Mouse (Mus musculus): Measurements from ENCODE around the gene Padi2. TPM values are rescaled to one million over a fixed set of nuclear protein-coding genes. Genes with fewer than 3 reads are reported as not detected.

Gene Padi2
- polyA plus RNA-seq, 1 experiment from 2014 or later = 0.95 TPM

- no peaks in the 10 kb centered on the region for H3K36me3 ChIP-seq (ENCODE audit: control insufficient read depth, insufficient read depth, low read length)
- no peak overlapping the region for H3K4me2 ChIP-seq (ENCODE audit: low read depth, low read length)
- ATAC-seq (ENCODE audit: low read depth) = no peak
- H3K9me3 ChIP-seq (ENCODE audit: control insufficient read depth, low read length) = no peaks in the 10 kb centered on the region
- no peak overlapping the region for H3K27ac ChIP-seq (ENCODE audit: low read depth, low read length)
- no peaks in the 10 kb centered on the region for H3K4me1 ChIP-seq (ENCODE audit: control insufficient read depth, insufficient read depth, low read length)
- WGBS = 70% methylated on average over 11 of the region's 11 CpGs
- no peak overlapping the region for H3K9ac ChIP-seq (replicated peaks; ENCODE audit: low read depth, low read length)
- H3K4me3 ChIP-seq (ENCODE audit: low read depth, low read length) = no peak overlapping the region
- H3K27me3 ChIP-seq (ENCODE audit: control insufficient read depth, insufficient read depth, low read length) = no peaks in the 10 kb centered on the region
Observed at GRCm38 (mm10) chr4:140919974-140920836, 14.1 kb downstream of the Padi2 start.

DNA sequence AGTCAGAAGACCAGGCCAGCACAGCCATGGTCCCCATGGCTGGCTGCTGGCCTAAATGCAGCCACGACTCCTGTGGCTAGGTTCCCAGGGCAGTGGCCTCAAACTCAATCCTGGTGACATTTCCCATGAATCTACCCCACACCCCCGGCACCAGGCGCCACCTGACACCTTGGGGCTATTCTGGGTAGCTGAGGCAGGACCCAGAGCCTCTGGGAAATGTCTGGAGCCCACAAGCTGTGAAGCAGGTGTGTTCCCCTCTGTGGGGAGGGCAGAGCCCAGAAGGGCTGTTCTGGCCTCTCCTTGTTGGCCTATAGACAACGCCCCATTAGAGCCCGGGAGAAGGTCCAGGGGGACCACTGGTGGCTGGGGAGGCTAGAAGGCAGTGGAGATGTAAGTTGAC is 16.4 kb downstream of the Padi2 start:
- H3K4me3 ChIP-seq (ENCODE audit: low read depth, low read length) = no peak overlapping the region
- H3K27ac ChIP-seq (ENCODE audit: low read depth, low read length) = no peak overlapping the region
- H3K9me3 ChIP-seq (ENCODE audit: control insufficient read depth, low read length) = no peaks in the 10 kb centered on the region
- H3K4me2 ChIP-seq (ENCODE audit: low read depth, low read length) = no peak overlapping the region
- H3K27me3 ChIP-seq (ENCODE audit: control insufficient read depth, insufficient read depth, low read length) = no peaks in the 10 kb centered on the region
- H3K36me3 ChIP-seq (ENCODE audit: control insufficient read depth, insufficient read depth, low read length) = no peaks in the 10 kb centered on the region
- H3K4me1 ChIP-seq (ENCODE audit: control insufficient read depth, insufficient read depth, low read length) = no peaks in the 10 kb centered on the region
- no peak overlapping the region for H3K9ac ChIP-seq (replicated peaks; ENCODE audit: low read depth, low read length)
- 85% methylated on average over 5 of the region's 5 CpGs for WGBS
- no peak for ATAC-seq (ENCODE audit: low read depth)

- 87% methylated on average over 8 of the region's 8 CpGs for WGBS
- no peak overlapping the region for H3K9ac ChIP-seq (replicated peaks; ENCODE audit: low read depth, low read length)
- no peak overlapping the region for H3K4me2 ChIP-seq (ENCODE audit: low read depth, low read length)
- H3K9me3 ChIP-seq (ENCODE audit: control insufficient read depth, low read length) = no peaks in the 10 kb centered on the region
- H3K4me1 ChIP-seq (ENCODE audit: control insufficient read depth, insufficient read depth, low read length) = no peaks in the 10 kb centered on the region
- no peak overlapping the region for H3K4me3 ChIP-seq (ENCODE audit: low read depth, low read length)
- no peaks in the 10 kb centered on the region for H3K36me3 ChIP-seq (ENCODE audit: control insufficient read depth, insufficient read depth, low read length)
- ATAC-seq (ENCODE audit: low read depth) = no peak
- H3K27ac ChIP-seq (ENCODE audit: low read depth, low read length) = no peak overlapping the region
- H3K27me3 ChIP-seq (ENCODE audit: control insufficient read depth, insufficient read depth, low read length) = no peaks in the 10 kb centered on the region
Observed at GRCm38 (mm10) chr4:140925648-140926047, 19.5 kb downstream of the Padi2 start.

GRCm38 (mm10) chr4:140928349-140928748 is 22.2 kb downstream of the Padi2 start:
- Histone ChIP-seq H3K9ac (replicated peaks; ENCODE audit: low read depth, low read length) (no peak overlapping the region), H3K27me3 (ENCODE audit: control insufficient read depth, insufficient read depth, low read length) (no peaks in the 10 kb centered on the region), H3K4me1 (ENCODE audit: control insufficient read depth, insufficient read depth, low read length) (no peaks in the 10 kb centered on the region), H3K36me3 (ENCODE audit: control insufficient read depth, insufficient read depth, low read length) (no peaks in the 10 kb centered on the region), H3K9me3 (ENCODE audit: control insufficient read depth, low read length) (no peaks in the 10 kb centered on the region), H3K27ac (ENCODE audit: low read depth, low read length) (no peak overlapping the region), H3K4me2 (ENCODE audit: low read depth, low read length) (no peak overlapping the region), H3K4me3 (ENCODE audit: low read depth, low read length) (no peak overlapping the region)
- 90% methylated on average over 9 of the region's 9 CpGs for WGBS
- no peak for ATAC-seq (ENCODE audit: low read depth)

GRCm38 (mm10) chr4:140929745-140930144 is 23.6 kb downstream of the Padi2 start:
- H3K9me3 ChIP-seq (ENCODE audit: control insufficient read depth, low read length) = no peaks in the 10 kb centered on the region
- 57% methylated on average over 8 of the region's 8 CpGs for WGBS
- H3K4me3 ChIP-seq (ENCODE audit: low read depth, low read length) = no peak overlapping the region
- no peak overlapping the region for H3K27ac ChIP-seq (ENCODE audit: low read depth, low read length)
- ATAC-seq (ENCODE audit: low read depth) = peak; percentile 44; the same call in 1 of the 2 replicates
- H3K27me3 ChIP-seq (ENCODE audit: control insufficient read depth, insufficient read depth, low read length) = no peaks in the 10 kb centered on the region
- no peaks in the 10 kb centered on the region for H3K4me1 ChIP-seq (ENCODE audit: control insufficient read depth, insufficient read depth, low read length)
- no peak overlapping the region for H3K9ac ChIP-seq (replicated peaks; ENCODE audit: low read depth, low read length)
- H3K36me3 ChIP-seq (ENCODE audit: control insufficient read depth, insufficient read depth, low read length) = no peaks in the 10 kb centered on the region
- H3K4me2 ChIP-seq (ENCODE audit: low read depth, low read length) = no peak overlapping the region

DNA sequence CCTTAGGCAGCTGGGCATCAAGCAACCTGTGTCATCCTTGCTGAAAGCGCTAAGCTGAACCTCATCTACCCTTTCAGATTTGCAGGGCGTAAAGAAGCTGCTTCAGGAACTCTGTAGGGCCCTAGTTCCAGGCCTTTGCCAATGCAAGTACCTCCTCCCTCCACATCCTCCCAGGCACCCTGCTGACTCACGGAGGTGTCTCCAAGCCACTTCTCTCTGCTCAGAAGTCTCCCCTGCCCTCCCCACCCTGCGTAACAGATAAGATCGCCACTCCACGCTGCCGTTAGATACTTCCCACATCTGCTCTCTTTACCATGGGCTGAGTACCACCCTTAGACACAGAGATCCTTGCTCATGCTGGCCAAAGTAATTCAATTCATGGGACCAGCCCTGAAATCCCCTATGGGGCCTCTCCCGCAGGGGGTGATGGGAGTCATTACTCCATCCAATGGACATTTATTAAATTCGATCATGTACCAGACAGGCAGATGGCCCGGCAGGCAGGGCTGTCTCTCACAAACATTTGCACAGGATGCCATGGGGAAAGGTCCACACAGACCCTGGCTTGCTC is 24.8 kb downstream of the Padi2 start:
- no peak for ATAC-seq (ENCODE audit: low read depth)
- H3K4me1 ChIP-seq (ENCODE audit: control insufficient read depth, insufficient read depth, low read length) = no peaks in the 10 kb centered on the region
- no peaks in the 10 kb centered on the region for H3K27me3 ChIP-seq (ENCODE audit: control insufficient read depth, insufficient read depth, low read length)
- H3K4me2 ChIP-seq (ENCODE audit: low read depth, low read length) = no peak overlapping the region
- H3K4me3 ChIP-seq (ENCODE audit: low read depth, low read length) = no peak overlapping the region
- H3K27ac ChIP-seq (ENCODE audit: low read depth, low read length) = no peak overlapping the region
- no peaks in the 10 kb centered on the region for H3K36me3 ChIP-seq (ENCODE audit: control insufficient read depth, insufficient read depth, low read length)
- WGBS = 68% methylated on average over 10 of the region's 10 CpGs
- no peak overlapping the region for H3K9ac ChIP-seq (replicated peaks; ENCODE audit: low read depth, low read length)
- no peaks in the 10 kb centered on the region for H3K9me3 ChIP-seq (ENCODE audit: control insufficient read depth, low read length)

- H3K27ac ChIP-seq (ENCODE audit: low read depth, low read length) = no peak overlapping the region
- H3K4me3 ChIP-seq (ENCODE audit: low read depth, low read length) = no peak overlapping the region
- H3K9me3 ChIP-seq (ENCODE audit: control insufficient read depth, low read length) = no peaks in the 10 kb centered on the region
- no peak for ATAC-seq (ENCODE audit: low read depth)
- H3K36me3 ChIP-seq (ENCODE audit: control insufficient read depth, insufficient read depth, low read length) = no peaks in the 10 kb centered on the region
- no peaks in the 10 kb centered on the region for H3K4me1 ChIP-seq (ENCODE audit: control insufficient read depth, insufficient read depth, low read length)
- H3K4me2 ChIP-seq (ENCODE audit: low read depth, low read length) = no peak overlapping the region
- no peaks in the 10 kb centered on the region for H3K27me3 ChIP-seq (ENCODE audit: control insufficient read depth, insufficient read depth, low read length)
- WGBS = 71% methylated on average over 9 of the region's 9 CpGs
- H3K9ac ChIP-seq (replicated peaks; ENCODE audit: low read depth, low read length) = no peak overlapping the region
Observed at GRCm38 (mm10) chr4:140935643-140936042, 29.5 kb downstream of the Padi2 start.

- H3K36me3 ChIP-seq (ENCODE audit: control insufficient read depth, insufficient read depth, low read length) = no peaks in the 10 kb centered on the region
- no peak for ATAC-seq (ENCODE audit: low read depth)
- WGBS = 90% methylated on average over 12 of the region's 12 CpGs
- no peaks in the 10 kb centered on the region for H3K27me3 ChIP-seq (ENCODE audit: control insufficient read depth, insufficient read depth, low read length)
- no peaks in the 10 kb centered on the region for H3K9me3 ChIP-seq (ENCODE audit: control insufficient read depth, low read length)
- no peaks in the 10 kb centered on the region for H3K4me1 ChIP-seq (ENCODE audit: control insufficient read depth, insufficient read depth, low read length)
- H3K4me2 ChIP-seq (ENCODE audit: low read depth, low read length) = no peak overlapping the region
- H3K27ac ChIP-seq (ENCODE audit: low read depth, low read length) = no peak overlapping the region
- no peak overlapping the region for H3K9ac ChIP-seq (replicated peaks; ENCODE audit: low read depth, low read length)
- no peak overlapping the region for H3K4me3 ChIP-seq (ENCODE audit: low read depth, low read length)
Observed at GRCm38 (mm10) chr4:140944356-140944755, 38.2 kb downstream of the Padi2 start.

- no peak for ATAC-seq (ENCODE audit: low read depth)
- Histone ChIP-seq H3K27ac (ENCODE audit: low read depth, low read length) (no peak overlapping the region), H3K4me1 (ENCODE audit: control insufficient read depth, insufficient read depth, low read length) (no peaks in the 10 kb centered on the region), H3K9ac (replicated peaks; ENCODE audit: low read depth, low read length) (no peak overlapping the region), H3K4me3 (ENCODE audit: low read depth, low read length) (no peak overlapping the region), H3K36me3 (ENCODE audit: control insufficient read depth, insufficient read depth, low read length) (no peaks in the 10 kb centered on the region), H3K27me3 (ENCODE audit: control insufficient read depth, insufficient read depth, low read length) (no peaks in the 10 kb centered on the region), H3K9me3 (ENCODE audit: control insufficient read depth, low read length) (no peaks in the 10 kb centered on the region), H3K4me2 (ENCODE audit: low read depth, low read length) (no peak overlapping the region)
- 84% methylated on average over 5 of the region's 5 CpGs for WGBS
Observed at GRCm38 (mm10) chr4:140944961-140945442, 38.9 kb downstream of the Padi2 start.
